Mouse (Mus musculus) ES-Bruce4 (cell line): ENCODE data around the gene Optc. TPM values are rescaled to one million over a fixed set of nuclear protein-coding genes. Genes with fewer than 3 reads are reported as not detected.
A peak's percentile ranks its signal among the peaks of the same experiment; 100 is the strongest.

Source experiments
- H3K27ac ChIP-seq: 2 replicates; pipeline ENCODE4 v1.5.1; 2012; ENCODE audit warnings: low read length, inconsistent platforms; ENCODE audit not compliant: insufficient read depth
- H3K27me3 ChIP-seq: 2 replicates; pipeline ENCODE4 v1.6.1; 2012; ENCODE audit warnings: mild to moderate bottlenecking, low read length, inconsistent platforms; ENCODE audit not compliant: control insufficient read depth, poor library complexity, insufficient read depth, severe bottlenecking
- H3K36me3 ChIP-seq: 2 replicates; pipeline ENCODE4 v1.6.1; 2012; ENCODE audit warnings: inconsistent platforms, mild to moderate bottlenecking, low read length, moderate library complexity; ENCODE audit not compliant: control insufficient read depth, poor library complexity, insufficient read depth, severe bottlenecking
- H3K4me1 ChIP-seq: one replicate; pipeline ENCODE4 v1.8.1; 2011; ENCODE audit warnings: low read length; ENCODE audit not compliant: control insufficient read depth, insufficient read depth
- H3K4me3 ChIP-seq: 2 replicates; pipeline ENCODE4 v1.5.1; 2011; ENCODE audit warnings: low read depth, mild to moderate bottlenecking, low read length
- H3K9ac ChIP-seq: 2 replicates; pipeline ENCODE4 v1.6.1; 2012; ENCODE audit warnings: low read depth, mild to moderate bottlenecking, inconsistent platforms; ENCODE audit not compliant: poor library complexity, severe bottlenecking
- H3K9me3 ChIP-seq: replicated peaks from 2 replicates; pipeline ENCODE4 v1.6.1; 2012; ENCODE audit warnings: mild to moderate bottlenecking, low read length, inconsistent platforms; ENCODE audit not compliant: control insufficient read depth, poor library complexity, insufficient read depth, severe bottlenecking
- CTCF ChIP-seq: IDR thresholded peaks from one replicate; pipeline ENCODE4 v1.8.1; 2011; ENCODE audit warnings: low read depth, low read length
- EP300 ChIP-seq: IDR thresholded peaks from 2 replicates; pipeline ENCODE4 v1.6.1; 2011; ENCODE audit warnings: low read depth, low read length; ENCODE audit not compliant: insufficient read depth
- POLR2A ChIP-seq: IDR thresholded peaks from one replicate; pipeline ENCODE4 v1.8.1; 2011; ENCODE audit warnings: low read length; ENCODE audit not compliant: insufficient read depth
- polyA plus RNA-seq: library from polyadenylated mRNA; stranded (reverse); fragments of >200 nt; gene quantifications from 2 replicates; pipeline ENCODE4 v1.2.4, GENCODE M21; 2011; ENCODE audit warnings: low read depth; ENCODE audit not compliant: missing spikeins, insufficient read depth, insufficient read length

Gene Optc
- polyA plus RNA-seq, 1 experiment = not detected

GRCm38 (mm10) chr1:133906420-133906819, 1.4 kb downstream of the Optc start:
- Histone ChIP-seq H3K4me3 (no peak overlapping the region), H3K4me1 (no peaks in the 10 kb centered on the region), H3K9me3 (no peaks in the 10 kb centered on the region), H3K9ac (no peak overlapping the region), H3K36me3 (no peaks in the 10 kb centered on the region), H3K27me3 (peaks cover 5% of the 10 kb centered on the region; the same call in 1 of the 2 replicates), H3K27ac (no peak overlapping the region)
- TF ChIP-seq EP300 (no peak), CTCF (no peak), POLR2A (no peak)

- Histone ChIP-seq H3K36me3 (no peaks in the 10 kb centered on the region), H3K4me3 (no peak overlapping the region), H3K9ac (no peak overlapping the region), H3K27ac (no peak overlapping the region), H3K9me3 (no peaks in the 10 kb centered on the region), H3K27me3 (no peaks in the 10 kb centered on the region), H3K4me1 (no peaks in the 10 kb centered on the region)
- TF ChIP-seq POLR2A = no peak
Measured at GRCm38 (mm10) chr1:133900825-133901224, 7.0 kb downstream of the Optc start.

- H3K27ac ChIP-seq = no peak overlapping the region
- no peak overlapping the region for H3K9ac ChIP-seq
- no peaks in the 10 kb centered on the region for H3K4me1 ChIP-seq
- no peak for TF ChIP-seq POLR2A
- no peak for TF ChIP-seq EP300
- no peak for TF ChIP-seq CTCF
- no peak overlapping the region for H3K4me3 ChIP-seq
- no peaks in the 10 kb centered on the region for H3K9me3 ChIP-seq
- no peaks in the 10 kb centered on the region for H3K36me3 ChIP-seq
- H3K27me3 ChIP-seq = no peaks in the 10 kb centered on the region
Measured at GRCm38 (mm10) chr1:133899043-133899542, 8.7 kb downstream of the Optc start.

GRCm38 (mm10) chr1:133897293-133897692, 10.5 kb downstream of the Optc start:
- no peaks in the 10 kb centered on the region for H3K9me3 ChIP-seq
- TF ChIP-seq EP300 (no peak), POLR2A (no peak), CTCF (no peak)
- H3K9ac ChIP-seq = no peak overlapping the region
- H3K4me3 ChIP-seq = no peak overlapping the region
- H3K4me1 ChIP-seq = peaks cover 3% of the 10 kb centered on the region
- no peaks in the 10 kb centered on the region for H3K36me3 ChIP-seq
- H3K27me3 ChIP-seq = no peaks in the 10 kb centered on the region
- no peak overlapping the region for H3K27ac ChIP-seq

- Histone ChIP-seq H3K9ac (no peak overlapping the region), H3K9me3 (no peaks in the 10 kb centered on the region), H3K36me3 (no peaks in the 10 kb centered on the region), H3K4me3 (no peak overlapping the region), H3K4me1 (peaks cover 4% of the 10 kb centered on the region), H3K27ac (no peak overlapping the region), H3K27me3 (no peaks in the 10 kb centered on the region)
- TF ChIP-seq EP300 (0 out of 2 replicates have a peak, but pooled peaks have one; percentile 32), POLR2A (no peak)
Measured at GRCm38 (mm10) chr1:133891489-133891888, 16.3 kb downstream of the Optc start.

- Histone ChIP-seq H3K4me3 (peak overlapping the region; percentile 13; the same call in 1 of the 2 replicates), H3K9me3 (no peaks in the 10 kb centered on the region), H3K27ac (no peak overlapping the region), H3K4me1 (peaks cover 4% of the 10 kb centered on the region), H3K27me3 (no peaks in the 10 kb centered on the region), H3K9ac (no peak overlapping the region), H3K36me3 (no peaks in the 10 kb centered on the region)
- TF ChIP-seq EP300 (no peak), POLR2A (no peak), CTCF (no peak)
Measured at GRCm38 (mm10) chr1:133889949-133890598, 17.7 kb downstream of the Optc start.
